Mouse (Mus musculus): Measurements from ENCODE around the gene Gal. TPM values are rescaled to one million over a fixed set of nuclear protein-coding genes. Genes with fewer than 3 reads are reported as not detected.

The Gal gene
- polyA plus RNA-seq, 2 experiments: 0.04 TPM; not detected in 1

- 0 out of 4 replicates have a peak, but pooled peaks cover 0 to 3% of the 10 kb centered on the region in 2 experiments for H3K4me1 ChIP-seq (replicated peaks; ENCODE audit: control insufficient read depth in 2 of 2, insufficient read depth in 2 of 2, low read length in 1 of 2)
- no peak overlapping the region for H3K27ac ChIP-seq
- DNase-seq (ENCODE audit: low read depth in 3 of 3, low spot score in 3 of 3) (no peak), ATAC-seq (ENCODE audit: insufficient read depth) (peak; percentile 35; the same call in 1 of the 2 replicates)
- no peak overlapping the region for H3K9ac ChIP-seq (replicated peaks)
- H3K36me3 ChIP-seq (replicated peaks; ENCODE audit: control insufficient read depth, insufficient read depth, low read depth): no peaks in the 10 kb centered on the region
- TF ChIP-seq EP300 (IDR thresholded peaks at IDR 0.05; ENCODE audit: low read depth) (no peak), CTCF (IDR thresholded peaks at IDR 0.05; ENCODE audit: low read depth) (no peak)
- H3K27me3 ChIP-seq (ENCODE audit: control insufficient read depth, insufficient read depth, low read length): no peaks in the 10 kb centered on the region
- H3K4me2 ChIP-seq (ENCODE audit: low read depth): no peak overlapping the region
- WGBS (ENCODE audit: insufficient replicate concordance): 77% methylated on average over 3 of the region's 3 CpGs
- H3K4me3 ChIP-seq (ENCODE audit: insufficient read depth in 1 of 2, low read depth in 2 of 2, low read length in 2 of 2): no peak overlapping the region
- no peaks in the 10 kb centered on the region for H3K9me3 ChIP-seq (ENCODE audit: control insufficient read depth, low read length)
Measured at GRCm38 (mm10) chr19:3378614-3379013, 35.7 kb downstream of the Gal start.

- Histone ChIP-seq H3K9ac (replicated peaks) (no peak overlapping the region), H3K27me3 (ENCODE audit: control insufficient read depth, insufficient read depth, low read length) (no peaks in the 10 kb centered on the region), H3K4me3 (ENCODE audit: insufficient read depth in 1 of 2, low read depth in 2 of 2, low read length in 2 of 2) (no peak overlapping the region), H3K27ac (no peak overlapping the region), H3K36me3 (replicated peaks; ENCODE audit: control insufficient read depth, insufficient read depth, low read depth) (no peaks in the 10 kb centered on the region), H3K9me3 (ENCODE audit: control insufficient read depth, low read length) (no peaks in the 10 kb centered on the region), H3K4me1 (replicated peaks; ENCODE audit: control insufficient read depth in 2 of 2, insufficient read depth in 2 of 2, low read length in 1 of 2) (0 out of 4 replicates have a peak, but pooled peaks cover 0 to 3% of the 10 kb centered on the region in 2 experiments), H3K4me2 (ENCODE audit: low read depth) (no peak overlapping the region)
- 21% methylated on average over 4 of the region's 4 CpGs for WGBS (ENCODE audit: insufficient replicate concordance)
- DNase-seq (ENCODE audit: low read depth in 3 of 3, low spot score in 3 of 3) (no peak), ATAC-seq (ENCODE audit: insufficient read depth) (no peak; the same call in 1 of the 2 replicates)
- TF ChIP-seq CTCF (IDR thresholded peaks at IDR 0.05; ENCODE audit: low read depth) (no peak), EP300 (IDR thresholded peaks at IDR 0.05; ENCODE audit: low read depth) (no peak)
Measured at GRCm38 (mm10) chr19:3376966-3377715, 37.2 kb downstream of the Gal start.

- Histone ChIP-seq H3K27ac (no peak overlapping the region), H3K9me3 (ENCODE audit: control insufficient read depth, low read length) (no peaks in the 10 kb centered on the region), H3K36me3 (replicated peaks; ENCODE audit: control insufficient read depth, insufficient read depth, low read depth) (no peaks in the 10 kb centered on the region), H3K4me1 (replicated peaks; ENCODE audit: control insufficient read depth in 2 of 2, insufficient read depth in 2 of 2, low read length in 1 of 2) (0 out of 4 replicates have a peak, but pooled peaks cover 0 to 3% of the 10 kb centered on the region in 2 experiments), H3K4me2 (ENCODE audit: low read depth) (no peak overlapping the region), H3K9ac (replicated peaks) (no peak overlapping the region), H3K27me3 (ENCODE audit: control insufficient read depth, insufficient read depth, low read length) (no peaks in the 10 kb centered on the region), H3K4me3 (ENCODE audit: insufficient read depth in 1 of 2, low read depth in 2 of 2, low read length in 2 of 2) (no peak overlapping the region)
- DNase-seq (ENCODE audit: low read depth in 3 of 3, low spot score in 3 of 3) (no peak), ATAC-seq (ENCODE audit: insufficient read depth) (no peak)
- TF ChIP-seq EP300 (IDR thresholded peaks at IDR 0.05; ENCODE audit: low read depth): no peak
- TF ChIP-seq CTCF (IDR thresholded peaks at IDR 0.05; ENCODE audit: low read depth): no peak
- WGBS (ENCODE audit: insufficient replicate concordance): 64% methylated on average over 7 of the region's 7 CpGs
Measured at GRCm38 (mm10) chr19:3375945-3376495, 38.3 kb downstream of the Gal start.

- no peak overlapping the region for H3K27ac ChIP-seq
- TF ChIP-seq EP300 (IDR thresholded peaks at IDR 0.05; ENCODE audit: low read depth): no peak
- TF ChIP-seq CTCF (IDR thresholded peaks at IDR 0.05; ENCODE audit: low read depth): peak; percentile 43; the same call in 1 of the 2 replicates
- DNase-seq (ENCODE audit: low read depth in 3 of 3, low spot score in 3 of 3) (no peak), ATAC-seq (ENCODE audit: insufficient read depth) (no peak)
- H3K27me3 ChIP-seq (ENCODE audit: control insufficient read depth, insufficient read depth, low read length): no peaks in the 10 kb centered on the region
- no peaks in the 10 kb centered on the region for H3K9me3 ChIP-seq (ENCODE audit: control insufficient read depth, low read length)
- H3K4me3 ChIP-seq (ENCODE audit: insufficient read depth in 1 of 2, low read depth in 2 of 2, low read length in 2 of 2): no peak overlapping the region
- H3K4me2 ChIP-seq (ENCODE audit: low read depth): no peak overlapping the region
- H3K9ac ChIP-seq (replicated peaks): no peak overlapping the region
- WGBS (ENCODE audit: insufficient replicate concordance): 45% methylated on average over 2 of the region's 2 CpGs
- H3K36me3 ChIP-seq (replicated peaks; ENCODE audit: control insufficient read depth, insufficient read depth, low read depth): no peaks in the 10 kb centered on the region
- H3K4me1 ChIP-seq (replicated peaks; ENCODE audit: control insufficient read depth in 2 of 2, insufficient read depth in 2 of 2, low read length in 1 of 2): 0 out of 4 replicates have a peak, but pooled peaks cover 0 to 3% of the 10 kb centered on the region in 2 experiments
Measured at GRCm38 (mm10) chr19:3374028-3374427, 40.3 kb downstream of the Gal start.

GRCm38 (mm10) chr19:3373380-3373779 lies 41.0 kb downstream of the Gal start:
- H3K4me1 ChIP-seq (replicated peaks; ENCODE audit: control insufficient read depth in 2 of 2, insufficient read depth in 2 of 2, low read length in 1 of 2): 0 out of 4 replicates have a peak, but pooled peaks cover 0 to 3% of the 10 kb centered on the region in 2 experiments
- H3K27ac ChIP-seq: no peak overlapping the region
- no peak overlapping the region for H3K4me2 ChIP-seq (ENCODE audit: low read depth)
- no peaks in the 10 kb centered on the region for H3K9me3 ChIP-seq (ENCODE audit: control insufficient read depth, low read length)
- TF ChIP-seq EP300 (IDR thresholded peaks at IDR 0.05; ENCODE audit: low read depth): no peak
- TF ChIP-seq CTCF (IDR thresholded peaks at IDR 0.05; ENCODE audit: low read depth): no peak
- no peak for ATAC-seq (ENCODE audit: insufficient read depth)
- no peaks in the 10 kb centered on the region for H3K27me3 ChIP-seq (ENCODE audit: control insufficient read depth, insufficient read depth, low read length)
- no peak for DNase-seq (ENCODE audit: low read depth in 3 of 3, low spot score in 3 of 3)
- 69% methylated on average over 12 of the region's 12 CpGs for WGBS (ENCODE audit: insufficient replicate concordance)
- H3K36me3 ChIP-seq (replicated peaks; ENCODE audit: control insufficient read depth, insufficient read depth, low read depth): peaks cover under 1% of the 10 kb centered on the region; the same call in 1 of the 2 replicates
- H3K9ac ChIP-seq (replicated peaks): no peak overlapping the region
- H3K4me3 ChIP-seq (ENCODE audit: insufficient read depth in 1 of 2, low read depth in 2 of 2, low read length in 2 of 2): no peak overlapping the region

Data from liver, embryonic 14.5 days (tissue).